Mouse (Mus musculus): ENCODE measurements around the gene Nphp3. TPM values are rescaled to one million over a fixed set of nuclear protein-coding genes. Genes with fewer than 3 reads are reported as not detected.

The Nphp3 gene
- 5.6 and 7.8 TPM in 2 replicates for total RNA-seq (2021)
- long read RNA-seq, partial matches to known transcripts = 1 of 1 reads
- long read RNA-seq, other reads (novel, unspliced or antisense) = 0 of 1 reads

- DNase-seq = peak; percentile 99
Measured at GRCm38 (mm10) chr9:104001921-104002859, at the start of gene Nphp3. Gene Nphp3 (plus strand): TSS chr9:104002544.

GRCm38 (mm10) chr9:103958722-103959121 is 43.6 kb upstream of the Nphp3 start:
- no peak for DNase-seq

GRCm38 (mm10) chr9:103959989-103960388 is 42.4 kb upstream of the Nphp3 start:
- no peak for DNase-seq

GRCm38 (mm10) chr9:103996496-103996895 is 5.8 kb upstream of the Nphp3 start:
- DNase-seq = peak; percentile 15

- no peak for DNase-seq
Measured at GRCm38 (mm10) chr9:104000601-104001000, 1.7 kb upstream of the Nphp3 start.

GRCm38 (mm10) chr9:104002913-104003330 is 578 bp downstream of the Nphp3 start:
- peak; percentile 71 for DNase-seq

- no peak for DNase-seq
Measured at GRCm38 (mm10) chr9:104014526-104014925, 12.2 kb downstream of the Nphp3 start.

GRCm38 (mm10) chr9:104021026-104021425 is 18.7 kb downstream of the Nphp3 start:
- no peak for DNase-seq

GRCm38 (mm10) chr9:104027186-104027585 is 24.8 kb downstream of the Nphp3 start:
- no peak for DNase-seq

- DNase-seq = no peak
Measured at GRCm38 (mm10) chr9:104029861-104030260, 27.5 kb downstream of the Nphp3 start.

GRCm38 (mm10) chr9:104034231-104034630 is 31.9 kb downstream of the Nphp3 start:
- DNase-seq = no peak

- no peak for DNase-seq
Measured at GRCm38 (mm10) chr9:104034718-104035117, 32.4 kb downstream of the Nphp3 start.

- DNase-seq = peak; percentile 80
Measured at GRCm38 (mm10) chr9:104035261-104036015, 33.1 kb downstream of the Nphp3 start.

GRCm38 (mm10) chr9:104038266-104038665 is 35.9 kb downstream of the Nphp3 start:
- no peak for DNase-seq

- no peak for DNase-seq
Measured at GRCm38 (mm10) chr9:104039031-104039695, 36.8 kb downstream of the Nphp3 start.

- DNase-seq = no peak
Measured at GRCm38 (mm10) chr9:104039742-104040141, 37.4 kb downstream of the Nphp3 start.

GRCm38 (mm10) chr9:104040362-104040761 is 38.0 kb downstream of the Nphp3 start, which contains the start of gene Gm28305:
Gene Gm28305 (plus strand): TSS chr9:104040662.
- DNase-seq = no peak

GRCm38 (mm10) chr9:104043676-104044075 is 41.3 kb downstream of the Nphp3 start:
- DNase-seq = no peak

- no peak for DNase-seq
Measured at GRCm38 (mm10) chr9:104051028-104051427, 48.7 kb downstream of the Nphp3 start.

GRCm38 (mm10) chr9:104062430-104063243 is 60.3 kb downstream of the Nphp3 start, which contains the start of gene Uba5:
Gene Uba5 (minus strand): TSS chr9:104063134.
- peak; percentile 78 for DNase-seq
